Mouse (Mus musculus): ENCODE data around the gene Wasl. TPM values are rescaled to one million over a fixed set of nuclear protein-coding genes. Genes with fewer than 3 reads are reported as not detected.

The Wasl gene
- polyA plus RNA-seq, 1 experiment from 2014 or later, result 47.1 TPM

DNA sequence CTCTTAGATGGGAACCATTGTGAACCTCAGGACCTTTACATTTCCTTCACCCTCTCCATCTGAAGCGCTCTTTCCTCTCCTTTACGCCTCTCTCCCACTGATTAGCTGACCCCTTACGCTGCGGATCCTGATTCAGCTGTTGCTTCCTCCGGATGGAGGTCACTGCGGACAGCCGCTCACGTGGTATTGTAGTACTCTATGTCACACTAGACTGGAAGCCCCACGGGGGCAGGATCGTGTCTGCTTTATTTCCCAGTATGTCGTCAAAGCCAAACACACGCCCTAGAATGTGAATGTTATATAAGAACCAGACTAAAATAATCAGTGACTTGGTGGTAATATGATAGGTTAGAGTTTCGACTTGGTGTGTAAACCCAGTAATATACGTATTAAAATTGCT lies 92.4 kb downstream of the Wasl start:
- H3K27me3 ChIP-seq (ENCODE audit: control insufficient read depth, insufficient read depth, low read length), result no peaks in the 10 kb centered on the region
- no peak overlapping the region for H3K9ac ChIP-seq (ENCODE audit: low read depth, low read length)
- WGBS (ENCODE audit: insufficient replicate concordance), result 83% methylated on average over 14 of the region's 14 CpGs
- no peaks in the 10 kb centered on the region for H3K36me3 ChIP-seq (ENCODE audit: control insufficient read depth, insufficient read depth, low read length)
- 0 out of 2 replicates have a peak, but pooled peaks cover 3% of the 10 kb centered on the region for H3K4me1 ChIP-seq (ENCODE audit: control insufficient read depth, insufficient read depth, low read length)
- H3K9me3 ChIP-seq (replicated peaks; ENCODE audit: control insufficient read depth, low read length), result no peaks in the 10 kb centered on the region; the same call in 1 of the 2 replicates
- no peak for ATAC-seq (replicated peaks; ENCODE audit: insufficient number of reproducible peaks, low FRiP score, low TSS enrichment)
- H3K4me3 ChIP-seq (ENCODE audit: low read depth, low read length), result no peak overlapping the region
- H3K27ac ChIP-seq (ENCODE audit: low read depth, low read length), result no peak overlapping the region
- no peak overlapping the region for H3K4me2 ChIP-seq

- no peak for ATAC-seq (replicated peaks; ENCODE audit: insufficient number of reproducible peaks, low FRiP score, low TSS enrichment)
- H3K9ac ChIP-seq (ENCODE audit: low read depth, low read length), result no peak overlapping the region
- H3K4me2 ChIP-seq, result no peak overlapping the region
- H3K4me1 ChIP-seq (ENCODE audit: control insufficient read depth, insufficient read depth, low read length), result 0 out of 2 replicates have a peak, but pooled peaks cover 3% of the 10 kb centered on the region
- H3K27ac ChIP-seq (ENCODE audit: low read depth, low read length), result no peak overlapping the region; the same call in 1 of the 2 replicates
- WGBS (ENCODE audit: insufficient replicate concordance), result 54% methylated on average over 6 of the region's 6 CpGs
- H3K36me3 ChIP-seq (ENCODE audit: control insufficient read depth, insufficient read depth, low read length), result no peaks in the 10 kb centered on the region
- H3K9me3 ChIP-seq (replicated peaks; ENCODE audit: control insufficient read depth, low read length), result no peaks in the 10 kb centered on the region; the same call in 1 of the 2 replicates
- H3K4me3 ChIP-seq (ENCODE audit: low read depth, low read length), result no peak overlapping the region
- H3K27me3 ChIP-seq (ENCODE audit: control insufficient read depth, insufficient read depth, low read length), result no peaks in the 10 kb centered on the region
These were observed 93.7 kb downstream of the Wasl start for GRCm38 (mm10) chr6:24571126-24571525.

- no peaks in the 10 kb centered on the region; the same call in 1 of the 2 replicates for H3K9me3 ChIP-seq (replicated peaks; ENCODE audit: control insufficient read depth, low read length)
- H3K4me1 ChIP-seq (ENCODE audit: control insufficient read depth, insufficient read depth, low read length), result 0 out of 2 replicates have a peak, but pooled peaks cover 3% of the 10 kb centered on the region
- no peaks in the 10 kb centered on the region for H3K36me3 ChIP-seq (ENCODE audit: control insufficient read depth, insufficient read depth, low read length)
- no peaks in the 10 kb centered on the region for H3K27me3 ChIP-seq (ENCODE audit: control insufficient read depth, insufficient read depth, low read length)
- H3K4me3 ChIP-seq (ENCODE audit: low read depth, low read length), result no peak overlapping the region
- no peak for ATAC-seq (replicated peaks; ENCODE audit: insufficient number of reproducible peaks, low FRiP score, low TSS enrichment)
- no peak overlapping the region for H3K4me2 ChIP-seq
- WGBS (ENCODE audit: insufficient replicate concordance), result 73% methylated on average over 11 of the region's 11 CpGs
- H3K9ac ChIP-seq (ENCODE audit: low read depth, low read length), result no peak overlapping the region
- no peak overlapping the region for H3K27ac ChIP-seq (ENCODE audit: low read depth, low read length)
These were observed 94.5 kb downstream of the Wasl start for GRCm38 (mm10) chr6:24570278-24570677.

DNA sequence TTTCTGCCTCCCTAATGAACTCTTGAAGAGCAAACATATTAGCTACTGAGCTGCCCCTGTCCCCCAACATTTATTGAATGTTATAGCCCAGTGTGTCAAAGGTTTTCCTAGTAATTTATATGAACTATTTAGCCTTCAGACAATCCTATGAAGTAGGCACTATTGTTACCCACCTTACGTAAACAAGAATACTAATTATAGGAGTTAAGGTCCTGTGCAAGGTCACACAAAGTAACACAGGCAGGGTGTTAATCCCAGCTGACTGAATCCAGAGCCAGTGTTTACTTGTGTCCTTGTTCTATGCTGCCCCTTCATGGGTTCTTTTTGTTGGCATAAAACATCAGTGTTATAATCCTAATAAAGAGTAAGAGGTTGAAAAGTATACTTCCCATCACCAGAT lies 95.1 kb downstream of the Wasl start:
- Histone ChIP-seq H3K27ac (ENCODE audit: low read depth, low read length) (no peak overlapping the region), H3K4me1 (ENCODE audit: control insufficient read depth, insufficient read depth, low read length) (0 out of 2 replicates have a peak, but pooled peaks cover 3% of the 10 kb centered on the region), H3K27me3 (ENCODE audit: control insufficient read depth, insufficient read depth, low read length) (no peaks in the 10 kb centered on the region), H3K9me3 (replicated peaks; ENCODE audit: control insufficient read depth, low read length) (no peaks in the 10 kb centered on the region; the same call in 1 of the 2 replicates), H3K4me3 (ENCODE audit: low read depth, low read length) (no peak overlapping the region), H3K9ac (ENCODE audit: low read depth, low read length) (no peak overlapping the region), H3K36me3 (ENCODE audit: control insufficient read depth, insufficient read depth, low read length) (no peaks in the 10 kb centered on the region), H3K4me2 (no peak overlapping the region)
- ATAC-seq (replicated peaks; ENCODE audit: insufficient number of reproducible peaks, low FRiP score, low TSS enrichment), result 0 out of 2 replicates have a peak, but pooled peaks have one; percentile 31
- 79% methylated on average over 1 of the region's 1 CpGs for WGBS (ENCODE audit: insufficient replicate concordance)

DNA sequence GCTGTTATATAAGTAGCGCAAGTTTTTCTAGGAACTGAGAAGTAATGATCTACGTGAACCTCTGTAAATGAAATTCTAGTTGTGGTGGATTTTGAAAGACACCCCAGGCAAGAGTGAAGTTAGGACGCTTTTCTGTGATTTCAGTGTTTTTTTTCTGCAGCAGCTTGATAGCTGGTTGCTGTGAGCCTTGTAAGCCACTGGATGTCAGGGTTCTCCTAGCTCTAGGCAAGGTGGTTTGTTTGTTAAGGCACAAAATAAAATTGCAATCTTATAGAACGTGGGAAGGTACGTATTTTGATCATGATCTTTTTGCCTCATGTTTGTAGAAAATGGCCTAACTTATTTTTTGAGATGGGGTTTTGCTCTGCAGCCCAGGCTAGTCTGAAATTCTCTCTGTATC lies 95.8 kb downstream of the Wasl start:
- no peaks in the 10 kb centered on the region; the same call in 1 of the 2 replicates for H3K9me3 ChIP-seq (replicated peaks; ENCODE audit: control insufficient read depth, low read length)
- 78% methylated on average over 5 of the region's 5 CpGs for WGBS (ENCODE audit: insufficient replicate concordance)
- no peak overlapping the region for H3K4me3 ChIP-seq (ENCODE audit: low read depth, low read length)
- no peak overlapping the region for H3K27ac ChIP-seq (ENCODE audit: low read depth, low read length)
- ATAC-seq (replicated peaks; ENCODE audit: insufficient number of reproducible peaks, low FRiP score, low TSS enrichment), result no peak
- H3K4me1 ChIP-seq (ENCODE audit: control insufficient read depth, insufficient read depth, low read length), result 0 out of 2 replicates have a peak, but pooled peaks cover 3% of the 10 kb centered on the region
- H3K27me3 ChIP-seq (ENCODE audit: control insufficient read depth, insufficient read depth, low read length), result no peaks in the 10 kb centered on the region
- no peaks in the 10 kb centered on the region for H3K36me3 ChIP-seq (ENCODE audit: control insufficient read depth, insufficient read depth, low read length)
- H3K4me2 ChIP-seq, result no peak overlapping the region
- no peak overlapping the region for H3K9ac ChIP-seq (ENCODE audit: low read depth, low read length)

DNA sequence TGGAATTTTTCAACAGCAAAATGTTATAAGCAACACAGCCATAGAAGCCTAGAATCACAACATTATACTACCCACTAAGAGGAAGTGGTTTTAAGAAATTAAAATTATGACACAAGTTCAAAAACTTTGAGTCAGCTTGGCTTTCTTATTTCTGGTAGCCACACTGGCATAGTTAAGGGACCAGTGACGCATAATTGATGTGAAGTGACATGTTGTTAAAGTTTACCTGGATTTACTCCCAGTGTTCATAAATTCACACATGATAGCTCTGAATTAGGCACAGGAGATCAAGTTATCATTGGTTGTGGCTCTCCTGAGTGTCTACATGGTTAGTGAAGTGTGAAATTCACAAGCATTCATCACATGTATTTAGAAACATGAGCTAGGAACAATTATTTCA lies 99.9 kb downstream of the Wasl start:
- Histone ChIP-seq H3K4me3 (ENCODE audit: low read depth, low read length) (no peak overlapping the region), H3K27me3 (ENCODE audit: control insufficient read depth, insufficient read depth, low read length) (no peaks in the 10 kb centered on the region), H3K9me3 (replicated peaks; ENCODE audit: control insufficient read depth, low read length) (no peaks in the 10 kb centered on the region), H3K27ac (ENCODE audit: low read depth, low read length) (no peak overlapping the region), H3K36me3 (ENCODE audit: control insufficient read depth, insufficient read depth, low read length) (no peaks in the 10 kb centered on the region), H3K4me2 (no peak overlapping the region), H3K9ac (ENCODE audit: low read depth, low read length) (no peak overlapping the region), H3K4me1 (ENCODE audit: control insufficient read depth, insufficient read depth, low read length) (no peaks in the 10 kb centered on the region)
- 80% methylated on average over 1 of the region's 1 CpGs for WGBS (ENCODE audit: insufficient replicate concordance)
- ATAC-seq (replicated peaks; ENCODE audit: insufficient number of reproducible peaks, low FRiP score, low TSS enrichment), result no peak

- WGBS (ENCODE audit: insufficient replicate concordance), result 60% methylated on average over 9 of the region's 9 CpGs
- no peak for ATAC-seq (replicated peaks; ENCODE audit: insufficient number of reproducible peaks, low FRiP score, low TSS enrichment)
- H3K27me3 ChIP-seq (ENCODE audit: control insufficient read depth, insufficient read depth, low read length), result no peaks in the 10 kb centered on the region
These were observed 100.7 kb downstream of the Wasl start for GRCm38 (mm10) chr6:24564081-24564480.

More at GRCm38 (mm10) chr6:24564081-24564480, 100.7 kb downstream of the Wasl start:
- no peak overlapping the region for H3K9ac ChIP-seq (ENCODE audit: low read depth, low read length)
- H3K27ac ChIP-seq (ENCODE audit: low read depth, low read length), result no peak overlapping the region
- no peaks in the 10 kb centered on the region for H3K4me1 ChIP-seq (ENCODE audit: control insufficient read depth, insufficient read depth, low read length)
- no peak overlapping the region for H3K4me3 ChIP-seq (ENCODE audit: low read depth, low read length)
- H3K4me2 ChIP-seq, result no peak overlapping the region
- H3K36me3 ChIP-seq (ENCODE audit: control insufficient read depth, insufficient read depth, low read length), result no peaks in the 10 kb centered on the region
- no peaks in the 10 kb centered on the region for H3K9me3 ChIP-seq (replicated peaks; ENCODE audit: control insufficient read depth, low read length)

Other genes starting within 250 kb of the Wasl start
- gene Iqub, start 149.9 kb downstream of the Wasl start, polyA plus RNA-seq (2014; fragmentation: Nextera tagmentation; extraction: Ambion mirVana), result 0.30 and 0.48 TPM in 2 replicates
- gene Ndufa5, start 137.0 kb downstream of the Wasl start, polyA plus RNA-seq (2014; fragmentation: Nextera tagmentation; extraction: Ambion mirVana), result 597 and 625 TPM in 2 replicates
- 0.11 and 0.15 TPM in 2 replicates for gene Asb15, start 136.9 kb downstream of the Wasl start, polyA plus RNA-seq (2014; fragmentation: Nextera tagmentation; extraction: Ambion mirVana)
- 43.7 and 53.6 TPM in 2 replicates for gene Lmod2, start 67.2 kb downstream of the Wasl start, polyA plus RNA-seq (2014; fragmentation: Nextera tagmentation; extraction: Ambion mirVana)
- not detected in 2 replicates for gene Hyal6, start 68.2 kb upstream of the Wasl start, polyA plus RNA-seq (2014; fragmentation: Nextera tagmentation; extraction: Ambion mirVana)
- gene Hyal4, start 83.3 kb upstream of the Wasl start, polyA plus RNA-seq (2014; fragmentation: Nextera tagmentation; extraction: Ambion mirVana), result not detected in 2 replicates
- not detected in 2 replicates for gene Spam1, start 126.2 kb upstream of the Wasl start, polyA plus RNA-seq (2014; fragmentation: Nextera tagmentation; extraction: Ambion mirVana)
- not detected in 2 replicates for gene Hyal5, start 193.0 kb upstream of the Wasl start, polyA plus RNA-seq (2014; fragmentation: Nextera tagmentation; extraction: Ambion mirVana)